Mouse (Mus musculus) heart, adult 2 months (tissue): ENCODE data around the gene Gm8332. TPM values are rescaled to one million over a fixed set of nuclear protein-coding genes. Genes with fewer than 3 reads are reported as not detected.
"Not testable (repeated sequence)": the region's sequence is repeated elsewhere in the genome, so short reads cannot be mapped to it uniquely, and the experiment has no call there.

Experiments used
- DNase-seq, 2 experiments: peaks; one replicate each; pipeline ENCODE4 v3.0.0; 2021
- H3K27ac ChIP-seq: fragments of 200-600 bp; 2 replicates; pipeline ENCODE4 v1.8.1; 2022
- H3K27me3 ChIP-seq: fragments of 200-500 bp; 2 replicates; pipeline ENCODE4 v1.6.1; 2012; ENCODE audit warnings: mild to moderate bottlenecking, low read length, inconsistent platforms, mixed read lengths; ENCODE audit not compliant: control insufficient read depth, insufficient read depth
- H3K36me3 ChIP-seq: fragments of 200-500 bp; 2 replicates; pipeline ENCODE4 v1.6.1; 2012; ENCODE audit warnings: low read length, inconsistent platforms; ENCODE audit not compliant: control insufficient read depth, insufficient read depth
- H3K4me1 ChIP-seq: fragments of 200-500 bp; 2 replicates; pipeline ENCODE4 v1.6.1; 2011; ENCODE audit warnings: low read length; ENCODE audit not compliant: control insufficient read depth, insufficient read depth
- H3K4me3 ChIP-seq: fragments of 200-600 bp; 2 replicates; pipeline ENCODE4 v1.8.1; 2022
- H3K79me2 ChIP-seq: fragments of 200-500 bp; replicated peaks from 2 replicates; pipeline ENCODE4 v1.6.1; 2012; ENCODE audit warnings: mild to moderate bottlenecking, inconsistent platforms, low read length, moderate library complexity, mixed read lengths; ENCODE audit not compliant: control insufficient read depth, insufficient read depth
- H3K9ac ChIP-seq: fragments of 200-500 bp; 2 replicates; pipeline ENCODE4 v1.6.1; 2012; ENCODE audit warnings: low read depth, mild to moderate bottlenecking, control low read depth, inconsistent platforms, low read length, mixed read lengths
- EP300 ChIP-seq: fragments of 200-500 bp; IDR thresholded peaks from 2 replicates; pipeline ENCODE4 v1.6.1; 2011; ENCODE audit warnings: low read depth, low read length, control low read depth; ENCODE audit not compliant: insufficient read depth
- POLR2A ChIP-seq: fragments of 200-500 bp; IDR thresholded peaks from 2 replicates; pipeline ENCODE4 v1.6.1; 2011; ENCODE audit warnings: mild to moderate bottlenecking, low read depth, low read length, control low read depth; ENCODE audit not compliant: insufficient read depth
- WGBS: fragments of 180-500 bp; shearing (Covaris S2); methylation state at CpG from one replicate; pipeline ENCODE4 v1.1.7; 2018; 5-methylcytosine and 5-hydroxymethylcytosine counted together
- intact Hi-C: fragments of 180-260 bp; cut with DNase I; formaldehyde crosslinking; loops from one replicate; pipeline ENCODE4 v1.15.1; 2025
- long read RNA-seq: library from polyadenylated mRNA; stranded (forward); transcript quantifications from one replicate; pipeline ENCODE4 v2.0.0, GENCODE M21; 2021
- polyA plus RNA-seq: library from polyadenylated mRNA; depleted of rRNA; stranded (reverse); fragments of >200 nt; gene quantifications from 2 replicates; pipeline ENCODE4 v1.2.3, GENCODE M21; 2012; rRNA removed
- total RNA-seq, 2 experiments: library from RNA; stranded (reverse); gene quantifications; 2 replicates each; pipeline ENCODE4 v1.2.3; 2021

The Gm8332 gene
- not detected for total RNA-seq
- not detected in 2 replicates for polyA plus RNA-seq
- long read RNA-seq: 0 reads

GRCm38 (mm10) chr12:88250000-88250399, at the start of gene Gm8332:
Gm8332 (minus strand) TSS chr12:88250100.
- H3K4me1 ChIP-seq, H3K36me3 ChIP-seq, H3K27me3 ChIP-seq, DNase-seq, intact Hi-C loops, H3K9ac ChIP-seq, H3K79me2 ChIP-seq, H3K4me3 ChIP-seq, H3K27ac ChIP-seq: not testable (repeated sequence)
- WGBS: 46% methylated on average over 1 of the region's 2 CpGs

DNA sequence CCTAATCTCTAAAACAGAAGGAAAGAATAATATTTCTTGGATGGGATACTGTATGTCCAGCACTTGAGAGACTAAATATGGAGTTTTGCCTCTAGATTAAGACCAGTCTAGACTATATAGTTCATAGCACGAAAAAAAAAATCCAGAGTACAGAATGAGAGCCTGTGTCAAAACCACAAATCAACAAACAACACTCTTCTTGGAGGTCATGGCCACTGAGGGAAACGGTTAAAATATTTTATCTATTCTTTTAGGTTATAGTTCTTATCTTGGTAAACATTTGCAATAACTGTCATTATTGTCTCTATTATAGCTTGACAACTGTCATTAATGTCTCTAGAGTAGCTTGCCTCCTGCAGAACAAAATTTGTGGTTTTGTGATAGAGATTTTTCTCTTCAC, 47.3 kb upstream of the Gm8332 start:
- intact Hi-C loops, H3K79me2 ChIP-seq, H3K4me1 ChIP-seq, DNase-seq, H3K36me3 ChIP-seq, H3K9ac ChIP-seq, H3K4me3 ChIP-seq, H3K27ac ChIP-seq, H3K27me3 ChIP-seq: not testable (repeated sequence)
- 54% methylated on average over 2 of the region's 2 CpGs for WGBS

GRCm38 (mm10) chr12:88293082-88293481, 43.2 kb upstream of the Gm8332 start:
- H3K9ac ChIP-seq, H3K4me3 ChIP-seq, H3K79me2 ChIP-seq, H3K27me3 ChIP-seq, H3K27ac ChIP-seq, H3K4me1 ChIP-seq, DNase-seq, H3K36me3 ChIP-seq, intact Hi-C loops: not testable (repeated sequence)
- WGBS: 50% methylated on average over 4 of the region's 4 CpGs

GRCm38 (mm10) chr12:88285224-88285623, 35.3 kb upstream of the Gm8332 start:
- H3K79me2 ChIP-seq, DNase-seq, H3K27me3 ChIP-seq, H3K4me3 ChIP-seq, H3K9ac ChIP-seq, H3K4me1 ChIP-seq, H3K27ac ChIP-seq, H3K36me3 ChIP-seq, intact Hi-C loops: not testable (repeated sequence)
- WGBS: 90% methylated on average over 5 of the region's 5 CpGs

DNA sequence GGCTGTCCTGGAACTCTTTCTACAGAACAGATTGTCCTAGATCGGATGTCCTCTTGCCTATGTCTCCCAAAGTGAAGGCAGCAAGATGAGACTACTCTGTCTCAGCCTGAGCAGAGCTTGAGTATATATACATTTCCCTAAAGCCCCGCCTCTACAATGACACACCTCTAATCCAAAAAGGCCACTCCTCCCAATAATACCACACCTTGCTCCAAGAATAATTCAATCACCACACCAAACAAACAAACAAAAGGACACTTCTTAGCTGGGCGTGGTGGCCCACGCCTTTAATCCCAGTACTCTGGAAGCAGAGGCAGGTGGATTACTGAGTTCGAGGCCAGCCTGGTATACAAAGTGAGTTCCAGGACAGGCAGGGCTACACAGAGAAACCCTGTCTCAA, 24.5 kb upstream of the Gm8332 start, which contains the start of gene Gm5662:
Gene Gm5662 (minus strand): TSS at position 101 of the 400 bp plus-strand sequence.
- WGBS: 72% methylated on average over 5 of the region's 5 CpGs
- H3K36me3 ChIP-seq, H3K79me2 ChIP-seq, H3K27ac ChIP-seq, DNase-seq, H3K27me3 ChIP-seq, intact Hi-C loops, H3K9ac ChIP-seq, H3K4me3 ChIP-seq, H3K4me1 ChIP-seq: not testable (repeated sequence)

DNA sequence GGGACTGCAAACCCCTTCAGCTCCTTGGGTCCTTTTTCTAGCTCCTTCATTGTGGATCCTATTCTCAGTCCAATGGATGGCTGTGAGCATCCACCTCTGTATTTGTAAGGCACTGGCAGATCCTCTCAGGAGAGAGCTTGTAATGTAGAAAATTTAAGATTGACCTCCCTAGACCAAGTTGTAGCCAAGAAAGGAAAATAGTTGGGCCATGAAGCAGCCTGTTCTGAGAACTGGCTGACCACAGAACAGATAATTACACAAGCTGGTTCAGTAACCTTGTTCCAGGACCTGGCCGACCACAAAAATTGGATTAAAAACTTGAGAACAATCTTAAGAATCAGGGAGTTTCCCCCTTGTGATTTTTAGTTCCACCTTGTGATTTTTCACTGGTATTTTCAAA, 7.3 kb upstream of the Gm8332 start:
- Histone ChIP-seq H3K27me3 (no peaks in the 10 kb centered on the region), H3K79me2 (no peaks in the 10 kb centered on the region), H3K4me3 (no peak overlapping the region), H3K9ac (no peak overlapping the region), H3K4me1 (no peaks in the 10 kb centered on the region), H3K36me3 (no peaks in the 10 kb centered on the region), H3K27ac (no peak overlapping the region)
- intact Hi-C loops: no loop called here
- TF ChIP-seq POLR2A (no peak), EP300 (no peak)
- WGBS: 34% methylated on average over 1 of the region's 1 CpGs
- DNase-seq: no peak

- H3K27me3 ChIP-seq, H3K36me3 ChIP-seq, H3K4me3 ChIP-seq, DNase-seq, H3K4me1 ChIP-seq, H3K9ac ChIP-seq, H3K27ac ChIP-seq, intact Hi-C loops, H3K79me2 ChIP-seq: not testable (repeated sequence)
- 40% methylated on average over 2 of the region's 2 CpGs for WGBS
Measured at GRCm38 (mm10) chr12:88255917-88256316, 6.0 kb upstream of the Gm8332 start.

- H3K4me1 ChIP-seq, H3K27me3 ChIP-seq, DNase-seq, H3K9ac ChIP-seq, H3K4me3 ChIP-seq, H3K27ac ChIP-seq, H3K36me3 ChIP-seq, H3K79me2 ChIP-seq, intact Hi-C loops: not testable (repeated sequence)
Measured at GRCm38 (mm10) chr12:88245786-88246185, 4.1 kb downstream of the Gm8332 start.

DNA sequence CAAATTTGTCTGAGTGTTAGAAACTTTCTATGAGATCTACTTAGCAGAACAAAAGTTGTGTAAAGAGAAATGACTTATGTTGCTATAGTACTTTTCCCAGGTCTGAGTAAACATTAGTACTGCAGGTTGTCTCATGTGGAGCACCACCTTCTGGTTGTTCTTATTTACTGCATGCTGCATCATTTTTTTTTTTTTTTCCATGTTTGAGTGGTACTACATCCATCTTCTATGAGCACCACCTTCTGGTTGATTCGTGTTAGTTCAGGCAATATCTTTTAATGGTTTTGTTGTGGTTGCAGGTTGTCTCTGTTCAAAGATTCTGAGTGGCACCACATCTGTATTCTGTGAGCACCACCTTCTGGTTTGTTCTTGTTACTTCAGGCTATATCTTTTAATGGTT, 7.0 kb downstream of the Gm8332 start:
- DNase-seq, H3K79me2 ChIP-seq, H3K9ac ChIP-seq, H3K36me3 ChIP-seq, intact Hi-C loops, H3K27me3 ChIP-seq, H3K4me1 ChIP-seq, H3K4me3 ChIP-seq, H3K27ac ChIP-seq: not testable (repeated sequence)
- WGBS: 57% methylated on average over 1 of the region's 1 CpGs
